Mouse (Mus musculus) testis, adult 2 months (tissue): ENCODE data around the gene Pqbp1.

Experiments used
- CTCF ChIP-seq: fragments of 200-500 bp; IDR thresholded peaks from 2 replicates; pipeline ENCODE4 v1.5.1; 2012; ENCODE audit warnings: low read depth, mild to moderate bottlenecking, inconsistent platforms, low read length, moderate library complexity; ENCODE audit not compliant: control insufficient read depth, insufficient read depth, insufficient replicate concordance
- POLR2A ChIP-seq: fragments of 200-500 bp; IDR thresholded peaks from 2 replicates; pipeline ENCODE4 v1.6.1; 2012; ENCODE audit warnings: low read depth, mild to moderate bottlenecking, inconsistent platforms, low read length, moderate library complexity; ENCODE audit not compliant: control insufficient read depth

DNA sequence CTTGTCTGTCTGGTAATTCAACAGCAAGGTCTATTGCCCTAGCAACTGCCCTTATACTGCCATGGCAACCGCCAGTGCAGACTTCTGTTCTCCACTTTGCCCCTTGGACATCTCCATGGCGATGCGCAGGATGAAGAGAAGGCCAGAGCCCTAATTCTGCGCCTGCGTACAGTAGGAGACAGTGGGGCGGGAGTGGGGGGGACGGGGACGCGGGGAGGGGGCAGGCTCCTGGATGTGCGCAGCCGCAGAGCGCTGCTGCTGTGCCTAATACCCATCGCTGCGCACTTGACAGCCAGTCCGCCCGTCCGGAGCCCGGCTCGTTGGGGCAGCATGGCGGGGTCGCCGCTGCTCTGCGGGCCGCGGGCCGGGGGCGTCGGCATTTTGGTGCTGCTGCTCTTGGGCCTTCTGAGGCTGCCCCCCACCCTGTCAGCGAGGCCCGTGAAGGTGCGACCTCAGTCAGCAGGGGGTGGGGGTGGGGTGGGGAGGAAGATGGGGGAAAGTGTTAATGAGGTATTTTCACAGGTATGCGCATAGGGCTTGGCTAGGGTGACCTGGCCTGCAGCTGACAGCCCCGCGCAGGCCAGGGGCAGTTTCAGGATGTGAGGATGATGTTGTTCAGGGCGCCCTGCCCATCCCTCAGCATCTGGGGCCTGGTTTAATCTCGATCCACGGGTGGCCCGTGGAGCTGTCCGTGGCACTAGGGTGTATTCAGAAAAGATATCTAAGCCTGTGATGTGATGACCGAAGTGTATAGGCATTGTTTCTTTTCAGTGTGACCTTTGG, 20.7 kb upstream of the Pqbp1 start, which contains the start of gene Pcsk1n:
- TF ChIP-seq CTCF (no peak), POLR2A (no peak)
